Mouse (Mus musculus) neural tube, embryonic 12.5 days (tissue): ENCODE data around the gene Col19a1. TPM values are rescaled to one million over a fixed set of nuclear protein-coding genes. Genes with fewer than 3 reads are reported as not detected.
A peak's percentile ranks its signal among the peaks of the same experiment; 100 is the strongest.

ENCODE experiments used
- ATAC-seq: fragments of 200-750 bp; cut with Nextera tagmentation; 2 replicates; pipeline ENCODE4 v1.8.0; 2017; ENCODE audit warnings: low read depth, mild to moderate bottlenecking, moderate TSS enrichment, moderate library complexity; ENCODE audit not compliant: low FRiP score
- H3K27ac ChIP-seq: fragments of 300-500 bp; sonication (generic); 2 replicates; pipeline ENCODE4 v1.5.1; 2016
- H3K27me3 ChIP-seq: fragments of 300-500 bp; sonication (generic); replicated peaks from 2 replicates; pipeline ENCODE4 v1.6.1; 2016; ENCODE audit warnings: mild to moderate bottlenecking
- H3K36me3 ChIP-seq: fragments of 300-500 bp; sonication (generic); 2 replicates; pipeline ENCODE4 v1.6.1; 2016; ENCODE audit warnings: mild to moderate bottlenecking
- H3K4me1 ChIP-seq: fragments of 300-500 bp; sonication (generic); 2 replicates; pipeline ENCODE4 v1.6.1; 2016
- H3K4me2 ChIP-seq: fragments of 300-500 bp; sonication (generic); replicated peaks from 2 replicates; pipeline ENCODE4 v1.6.1; 2016; ENCODE audit warnings: mild to moderate bottlenecking
- H3K4me3 ChIP-seq: fragments of 300-500 bp; sonication (generic); 2 replicates; pipeline ENCODE4 v1.5.1; 2016
- H3K9ac ChIP-seq: fragments of 300-500 bp; sonication (generic); 2 replicates; pipeline ENCODE4 v1.6.1; 2016; ENCODE audit warnings: mild to moderate bottlenecking
- H3K9me3 ChIP-seq: fragments of 300-500 bp; sonication (generic); 2 replicates; pipeline ENCODE4 v1.6.1; 2016; ENCODE audit warnings: mild to moderate bottlenecking
- WGBS: fragments of 180-500 bp; shearing (Covaris S2); methylation state at CpG from one replicate; pipeline ENCODE4 v1.1.7; 2016; 5-methylcytosine and 5-hydroxymethylcytosine counted together
- polyA plus RNA-seq: library from polyadenylated mRNA; unstranded; fragments of >200 nt; fragmentation: Nextera tagmentation; extraction: Ambion mirVana; gene quantifications from 2 replicates; pipeline ENCODE4 v1.2.1, GENCODE M21; 2016

Gene Col19a1
- polyA plus RNA-seq, 1 experiment from 2014 or later, result 2.7 TPM

DNA sequence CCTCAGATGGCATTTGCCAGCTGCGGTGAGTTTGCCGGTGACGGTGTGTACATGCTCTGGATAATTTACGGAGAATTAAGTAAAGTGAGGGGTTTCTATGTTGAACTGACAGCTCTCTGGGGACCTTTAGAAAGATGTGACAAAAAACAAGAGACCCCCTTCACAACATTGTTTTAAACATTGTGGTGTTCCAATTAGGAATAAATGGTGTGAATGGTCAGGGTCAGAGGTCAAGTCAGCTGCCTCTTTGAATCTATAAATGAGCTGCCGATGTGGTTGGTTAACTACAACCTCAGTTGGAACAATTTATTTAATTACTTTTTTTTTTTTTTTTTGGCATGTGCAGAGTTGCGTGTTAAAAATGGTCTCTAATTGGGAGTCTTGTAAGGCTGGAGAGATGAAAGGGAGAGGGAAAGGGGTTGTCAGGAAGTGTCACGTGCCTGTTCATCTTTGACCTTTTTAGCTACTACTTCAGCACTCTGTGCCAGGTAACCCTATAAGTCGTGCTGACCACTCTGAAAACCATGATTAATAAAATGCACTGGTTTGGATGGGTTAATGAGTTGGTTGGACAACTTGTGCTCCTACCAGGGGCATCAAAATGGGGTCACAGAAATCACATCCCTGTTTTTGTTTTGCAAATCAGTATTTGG is 347.1 kb downstream of the Col19a1 start:
- no peak overlapping the region for H3K9ac ChIP-seq
- no peaks in the 10 kb centered on the region for H3K36me3 ChIP-seq
- ATAC-seq, result no peak
- WGBS, result 35% methylated on average over 8 of the region's 8 CpGs
- no peaks in the 10 kb centered on the region for H3K27me3 ChIP-seq
- no peak overlapping the region for H3K4me2 ChIP-seq
- H3K4me3 ChIP-seq, result no peak overlapping the region
- H3K9me3 ChIP-seq, result no peaks in the 10 kb centered on the region
- no peak overlapping the region for H3K27ac ChIP-seq
- H3K4me1 ChIP-seq, result no peaks in the 10 kb centered on the region

DNA sequence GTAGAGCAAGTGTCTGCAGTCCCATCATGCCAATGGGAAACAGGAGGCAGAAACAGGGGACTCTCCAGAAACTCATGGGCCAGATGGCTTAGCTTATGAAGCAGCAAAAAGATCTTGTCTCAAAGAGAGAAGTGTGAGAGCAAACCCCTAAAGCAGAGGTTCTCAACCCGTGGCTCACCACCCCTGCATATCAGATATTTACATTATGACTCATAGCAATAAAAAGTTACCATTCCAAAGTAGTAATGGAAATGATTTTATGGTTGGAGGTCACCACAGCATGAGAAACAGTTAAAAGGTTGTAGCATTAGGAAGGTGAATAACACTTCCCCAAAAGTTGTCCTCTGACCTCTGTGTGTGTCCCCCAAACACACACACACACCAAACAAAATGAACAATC is 350.9 kb downstream of the Col19a1 start:
- no peaks in the 10 kb centered on the region for H3K9me3 ChIP-seq
- no peak overlapping the region for H3K27ac ChIP-seq
- no peaks in the 10 kb centered on the region for H3K4me1 ChIP-seq
- H3K9ac ChIP-seq, result no peak overlapping the region
- no peaks in the 10 kb centered on the region for H3K27me3 ChIP-seq
- H3K36me3 ChIP-seq, result no peaks in the 10 kb centered on the region
- ATAC-seq, result no peak
- H3K4me2 ChIP-seq, result no peak overlapping the region
- WGBS, result 83% methylated on average over 1 of the region's 1 CpGs
- no peak overlapping the region for H3K4me3 ChIP-seq

- 75% methylated on average over 3 of the region's 3 CpGs for WGBS
- no peak overlapping the region for H3K4me3 ChIP-seq
- no peak overlapping the region for H3K9ac ChIP-seq
- H3K27me3 ChIP-seq, result no peaks in the 10 kb centered on the region
- no peak overlapping the region for H3K27ac ChIP-seq
- no peaks in the 10 kb centered on the region for H3K36me3 ChIP-seq
- H3K9me3 ChIP-seq, result no peaks in the 10 kb centered on the region
- no peak overlapping the region for H3K4me2 ChIP-seq
- H3K4me1 ChIP-seq, result no peaks in the 10 kb centered on the region
- ATAC-seq, result no peak
Observed at GRCm38 (mm10) chr1:24231504-24232270, 355.6 kb downstream of the Col19a1 start.

GRCm38 (mm10) chr1:24230428-24230827 is 356.8 kb downstream of the Col19a1 start:
- H3K27me3 ChIP-seq, result no peaks in the 10 kb centered on the region
- H3K4me2 ChIP-seq, result no peak overlapping the region
- WGBS, result 43% methylated on average over 8 of the region's 8 CpGs
- peak; percentile 53; the same call in 1 of the 2 replicates for ATAC-seq
- H3K4me1 ChIP-seq, result no peaks in the 10 kb centered on the region
- H3K27ac ChIP-seq, result no peak overlapping the region
- H3K4me3 ChIP-seq, result no peak overlapping the region
- H3K36me3 ChIP-seq, result no peaks in the 10 kb centered on the region
- H3K9me3 ChIP-seq, result no peaks in the 10 kb centered on the region
- no peak overlapping the region for H3K9ac ChIP-seq

- Histone ChIP-seq H3K4me3 (no peak overlapping the region), H3K4me2 (no peak overlapping the region), H3K9ac (no peak overlapping the region), H3K36me3 (no peaks in the 10 kb centered on the region), H3K27ac (no peak overlapping the region), H3K9me3 (no peaks in the 10 kb centered on the region), H3K27me3 (no peaks in the 10 kb centered on the region), H3K4me1 (no peaks in the 10 kb centered on the region)
- 70% methylated on average over 1 of the region's 1 CpGs for WGBS
- no peak for ATAC-seq
Observed at GRCm38 (mm10) chr1:24229552-24229951, 357.7 kb downstream of the Col19a1 start.

GRCm38 (mm10) chr1:24226941-24227711 is 360.1 kb downstream of the Col19a1 start:
- Histone ChIP-seq H3K4me1 (no peaks in the 10 kb centered on the region), H3K9ac (no peak overlapping the region), H3K27me3 (no peaks in the 10 kb centered on the region), H3K9me3 (no peaks in the 10 kb centered on the region), H3K4me2 (no peak overlapping the region), H3K36me3 (no peaks in the 10 kb centered on the region), H3K4me3 (no peak overlapping the region), H3K27ac (no peak overlapping the region)
- WGBS, result 86% methylated on average over 6 of the region's 6 CpGs
- no peak for ATAC-seq

GRCm38 (mm10) chr1:24225825-24226526 is 361.3 kb downstream of the Col19a1 start:
- Histone ChIP-seq H3K4me1 (no peaks in the 10 kb centered on the region), H3K36me3 (no peaks in the 10 kb centered on the region), H3K9me3 (no peaks in the 10 kb centered on the region), H3K4me2 (no peak overlapping the region), H3K27ac (no peak overlapping the region), H3K9ac (no peak overlapping the region), H3K27me3 (no peaks in the 10 kb centered on the region), H3K4me3 (no peak overlapping the region)
- 85% methylated on average over 4 of the region's 4 CpGs for WGBS
- ATAC-seq, result no peak

DNA sequence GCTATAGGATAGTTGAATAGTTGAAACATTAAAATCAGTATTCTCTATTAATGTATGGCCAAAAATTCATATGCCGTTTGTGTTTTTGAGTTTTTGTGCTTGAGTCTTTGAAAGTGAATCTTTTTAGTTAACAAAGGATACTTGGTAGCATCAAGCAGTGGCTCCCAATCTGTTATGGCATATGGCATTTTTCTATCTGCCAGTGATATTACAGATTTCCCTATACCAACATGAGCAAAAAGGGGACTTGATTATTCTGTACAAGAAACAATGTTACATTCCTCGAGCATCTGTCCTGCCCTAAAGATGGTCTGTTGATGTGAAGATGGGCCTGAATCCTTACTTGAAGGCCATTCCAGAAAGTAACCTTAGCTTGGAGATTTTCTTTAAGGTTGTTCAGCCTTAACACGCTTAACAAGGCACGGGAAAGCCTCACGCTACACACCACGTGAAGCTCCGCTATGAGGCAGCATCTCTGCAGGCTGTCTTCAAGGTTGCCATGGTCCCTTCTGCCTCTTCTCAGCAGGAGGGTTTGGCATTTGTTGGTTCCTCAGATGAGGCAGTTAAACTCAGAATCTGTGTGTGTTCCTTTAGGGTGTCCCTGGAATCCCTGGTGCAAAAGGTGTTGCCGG is 364.2 kb downstream of the Col19a1 start:
- H3K9me3 ChIP-seq, result no peaks in the 10 kb centered on the region
- WGBS, result 75% methylated on average over 8 of the region's 8 CpGs
- H3K4me2 ChIP-seq, result no peak overlapping the region
- H3K4me3 ChIP-seq, result no peak overlapping the region
- H3K9ac ChIP-seq, result no peak overlapping the region
- no peak overlapping the region for H3K27ac ChIP-seq
- no peak for ATAC-seq
- H3K36me3 ChIP-seq, result no peaks in the 10 kb centered on the region
- H3K4me1 ChIP-seq, result no peaks in the 10 kb centered on the region
- H3K27me3 ChIP-seq, result no peaks in the 10 kb centered on the region

DNA sequence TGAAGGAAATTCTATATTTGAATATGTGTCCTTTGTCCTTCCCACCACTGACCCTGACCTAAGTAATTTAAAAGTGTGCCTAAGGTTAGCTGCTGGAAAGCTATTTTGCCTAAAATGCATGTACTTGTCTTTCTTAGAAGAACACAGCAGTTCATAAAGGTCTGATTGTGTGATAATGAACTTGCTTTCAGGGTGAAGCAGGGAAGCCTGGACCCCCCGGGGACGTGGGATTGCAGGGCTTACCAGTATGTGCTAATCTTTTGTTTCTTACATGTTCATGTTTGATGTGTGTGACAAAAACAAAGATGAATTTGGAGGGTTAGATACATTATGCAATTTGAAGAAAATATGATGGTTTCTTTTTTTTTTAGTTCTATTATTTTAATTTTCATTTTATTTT is 365.0 kb downstream of the Col19a1 start:
- no peak overlapping the region for H3K27ac ChIP-seq
- no peak for ATAC-seq
- WGBS, result 73% methylated on average over 2 of the region's 2 CpGs

GRCm38 (mm10) chr1:24219041-24219440 is 368.2 kb downstream of the Col19a1 start:
- Histone ChIP-seq H3K4me1 (no peaks in the 10 kb centered on the region), H3K36me3 (no peaks in the 10 kb centered on the region), H3K9me3 (no peaks in the 10 kb centered on the region), H3K4me2 (no peak overlapping the region), H3K9ac (no peak overlapping the region), H3K27ac (no peak overlapping the region), H3K4me3 (no peak overlapping the region), H3K27me3 (no peaks in the 10 kb centered on the region)
- 40% methylated on average over 6 of the region's 6 CpGs for WGBS
- no peak for ATAC-seq

More for the DNA sequence above, 365.0 kb downstream of the Col19a1 start:
- no peaks in the 10 kb centered on the region for H3K36me3 ChIP-seq
- H3K9ac ChIP-seq, result no peak overlapping the region
- no peaks in the 10 kb centered on the region for H3K9me3 ChIP-seq
- no peak overlapping the region for H3K4me2 ChIP-seq
- no peaks in the 10 kb centered on the region for H3K27me3 ChIP-seq
- H3K4me3 ChIP-seq, result no peak overlapping the region
- H3K4me1 ChIP-seq, result no peaks in the 10 kb centered on the region
